Mouse (Mus musculus) right cerebral cortex, postnatal 25 days (tissue): Measurements from ENCODE around the gene Fam193a.

Source experiments
- DNase-seq: peaks from one replicate; pipeline ENCODE4 v3.0.0; 2022

The Fam193a gene

GRCm38 (mm10) chr5:34524511-34524910 lies 154.8 kb downstream of the Fam193a start:
- DNase-seq, result no peak

- DNase-seq, result peak; percentile 76
Measured at GRCm38 (mm10) chr5:34525663-34526476, 156.1 kb downstream of the Fam193a start, which contains the start of gene Sh3bp2. TSS of gene Sh3bp2 (plus strand) at chr5:34525838.

DNA sequence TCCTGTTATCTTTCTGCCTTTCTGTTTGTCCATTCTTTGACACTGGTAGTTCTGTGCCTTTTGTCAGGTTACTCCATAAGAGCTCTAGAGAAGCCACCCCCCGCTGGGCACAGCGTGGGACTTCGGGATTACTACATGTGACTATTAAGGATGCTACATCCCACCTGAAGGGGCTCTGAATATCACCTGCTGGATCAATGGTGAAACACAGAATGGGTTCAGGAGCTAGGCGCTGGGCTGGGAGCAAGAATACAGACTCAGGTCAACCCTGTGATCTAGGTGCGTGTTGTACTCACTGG lies 156.7 kb downstream of the Fam193a start:
- no peak for DNase-seq

DNA sequence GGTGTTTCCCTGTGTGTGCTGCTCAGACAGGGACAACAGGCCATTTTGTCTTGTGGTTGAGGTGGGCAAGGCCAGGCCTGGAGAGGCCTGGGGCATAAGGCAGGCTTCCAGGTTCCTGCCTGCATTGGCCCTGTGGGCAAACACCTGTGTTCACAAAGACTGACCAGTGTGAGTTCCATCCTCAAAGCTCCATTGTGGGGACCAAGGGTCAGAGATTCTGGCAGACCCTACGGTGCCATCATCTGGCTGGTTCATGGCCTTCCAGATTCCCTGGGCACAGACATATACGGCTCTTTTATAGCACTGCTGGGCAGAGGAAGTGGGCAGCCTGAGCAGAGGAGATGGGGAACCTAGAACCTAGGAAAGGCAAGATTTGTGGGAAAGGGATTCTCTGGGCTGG lies 157.6 kb downstream of the Fam193a start:
- no peak for DNase-seq

- no peak for DNase-seq
Measured at GRCm38 (mm10) chr5:34528724-34529123, 159.0 kb downstream of the Fam193a start.

GRCm38 (mm10) chr5:34530116-34530515 lies 160.4 kb downstream of the Fam193a start:
- DNase-seq, result no peak

GRCm38 (mm10) chr5:34530687-34531086 lies 161.0 kb downstream of the Fam193a start:
- no peak for DNase-seq

- no peak for DNase-seq
Measured at GRCm38 (mm10) chr5:34533066-34533465, 163.3 kb downstream of the Fam193a start.

- no peak for DNase-seq
Measured at GRCm38 (mm10) chr5:34533820-34534219, 164.1 kb downstream of the Fam193a start.

DNA sequence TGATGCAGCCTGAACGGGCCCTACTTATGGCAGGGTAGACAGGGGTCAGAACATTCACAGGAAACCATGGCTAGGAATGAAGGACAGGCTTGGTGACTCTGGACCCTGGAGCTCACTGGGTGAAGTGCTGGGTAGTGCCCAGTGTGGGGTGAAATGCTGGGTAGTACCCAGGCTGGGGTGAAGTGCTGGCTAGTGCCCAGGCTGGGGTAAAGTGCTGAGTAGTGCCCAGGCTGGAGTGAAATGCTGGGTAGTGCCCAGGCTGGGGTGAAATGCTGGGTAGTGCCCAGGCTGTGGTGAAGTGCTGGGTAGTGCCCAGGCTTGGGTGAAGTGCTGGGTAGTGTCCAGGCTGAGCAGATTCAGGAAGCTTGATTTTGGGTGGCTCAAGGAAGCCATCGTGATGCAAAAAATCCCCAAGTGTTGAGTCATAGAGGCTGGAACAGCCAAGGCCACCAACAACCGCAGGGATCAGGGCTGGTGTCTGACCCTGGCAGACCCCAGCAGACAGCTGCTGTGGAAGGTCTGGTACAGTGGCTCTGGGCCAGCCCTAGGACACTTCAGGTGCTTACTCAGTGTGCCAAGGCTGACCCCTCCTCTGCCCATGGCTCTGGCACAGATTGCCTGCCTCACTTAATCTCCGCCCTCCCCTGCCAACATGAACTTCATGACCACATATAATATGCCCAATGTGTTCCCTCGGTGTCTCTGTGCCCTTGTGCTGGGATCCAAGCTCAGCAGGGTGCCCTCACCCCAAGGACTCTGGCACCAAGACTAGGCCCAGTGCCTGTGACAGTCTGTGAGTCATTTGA lies 165.2 kb downstream of the Fam193a start:
- no peak for DNase-seq

DNA sequence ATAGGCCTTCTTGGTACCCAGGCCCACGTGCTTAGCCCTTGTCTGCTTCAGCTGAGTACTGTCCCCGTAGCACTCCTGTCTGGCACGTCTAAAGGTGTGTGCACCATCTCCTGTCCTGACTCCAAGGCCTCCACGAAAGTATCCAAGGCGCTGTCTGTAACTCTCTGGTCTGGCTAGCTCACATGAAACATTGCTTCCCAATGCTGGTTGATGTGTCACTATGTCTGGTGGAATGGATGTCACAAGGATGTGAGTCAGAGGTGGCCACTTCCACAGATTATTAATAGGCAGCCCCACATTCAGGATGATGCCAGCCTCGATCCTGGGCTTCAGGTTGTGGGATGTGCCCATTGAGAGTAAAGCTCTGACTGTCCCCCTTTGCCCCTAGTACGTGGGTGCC lies 166.1 kb downstream of the Fam193a start:
- DNase-seq, result no peak
